19 mouse cellular contexts compared by ENCODE assay signal in the genomic region with DNA sequence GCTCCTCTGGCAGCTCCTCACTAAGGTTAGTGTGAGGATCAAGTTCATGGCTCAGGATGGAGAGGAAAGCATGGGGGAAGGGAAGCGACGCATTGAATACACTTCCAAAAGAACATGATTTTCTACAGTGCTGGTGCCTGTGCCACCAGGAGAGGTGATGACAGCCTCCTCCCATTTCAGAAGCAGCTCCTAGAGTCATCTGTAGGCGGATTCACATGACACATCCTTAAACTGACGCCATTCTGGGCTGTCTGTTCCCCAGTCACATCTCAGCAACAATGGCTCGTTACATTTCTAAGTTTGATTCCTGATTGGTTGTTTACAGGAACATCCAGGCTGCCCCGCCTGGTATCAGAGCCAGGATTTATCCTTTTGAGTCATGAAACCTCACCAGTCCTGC. TPM values are rescaled to one million over a fixed set of nuclear protein-coding genes. Genes with fewer than 3 reads are reported as not detected.
DNase-seq lines count a peak whose midpoint lies in the region; TF ChIP-seq lines count a peak whose summit lies in the region.
"Had no signal": no experiment of that assay in that cellular context is flagged by ENCODE, and none has a peak within 500 bp of the region (broad histone marks: within the 10 kb centered on the region; RNA-seq: fewer than 3 reads in every experiment).

No protein-coding gene starts in this region.

- no peaks in the 10 kb centered on the region for H3K36me3 ChIP-seq in heart, embryonic 10.5 days
- H3K36me3 ChIP-seq: heart, embryonic 15.5 days; hindbrain, embryonic 15.5 days; midbrain, embryonic 12.5 days; stomach, embryonic 15.5 days had no signal

- H3K27ac ChIP-seq in heart, embryonic 10.5 days, result no peak overlapping the region
- peak overlapping the region; percentile 83 for H3K27ac ChIP-seq in left cerebral cortex, adult 2 months
- H3K27ac ChIP-seq in gastrocnemius, adult 2 months, result no peak overlapping the region
- H3K27ac ChIP-seq: heart, embryonic 15.5 days; hindbrain, embryonic 15.5 days; midbrain, embryonic 12.5 days; stomach, embryonic 15.5 days had no signal

- H3K9me3 ChIP-seq in heart, embryonic 10.5 days, result no peaks in the 10 kb centered on the region
- H3K9me3 ChIP-seq: heart, embryonic 15.5 days; hindbrain, embryonic 15.5 days; midbrain, embryonic 12.5 days; stomach, embryonic 15.5 days had no signal

- H3K27me3 ChIP-seq in heart, embryonic 10.5 days (ENCODE audit: insufficient read depth, poor library complexity, severe bottlenecking), result no peaks in the 10 kb centered on the region
- H3K27me3 ChIP-seq: heart, embryonic 15.5 days; hindbrain, embryonic 15.5 days; midbrain, embryonic 12.5 days; stomach, embryonic 15.5 days had no signal

- no peak for TF ChIP-seq CTCF in left cerebral cortex, adult 2 months (IDR thresholded peaks at IDR 0.05)
- TF ChIP-seq CTCF in gastrocnemius, adult 2 months (IDR thresholded peaks at IDR 0.05), result no peak

- intact Hi-C loops in heart, postnatal 10 days (cut with DNase I), result no loop called here
- intact Hi-C loops in left cerebral cortex, postnatal 10 days (cut with DNase I), result no loop called here
- intact Hi-C loops in left cerebral cortex, adult 2 months (cut with DNase I), result loop anchor here (5.0 kb wide), 1 partner anchor 40 kb away; no protein-coding TSS in a partner anchor
- intact Hi-C loops in gastrocnemius, adult 2 months (cut with DNase I), result no loop called here

- H3K4me1 ChIP-seq in heart, embryonic 10.5 days, result peaks cover 3% of the 10 kb centered on the region; the same call in 1 of the 2 replicates
- H3K4me1 ChIP-seq: heart, embryonic 15.5 days; hindbrain, embryonic 15.5 days; midbrain, embryonic 12.5 days; stomach, embryonic 15.5 days had no signal

- DNase-seq in heart, embryonic 10.5 days (ENCODE audit: low spot score), result peak; percentile 77
- DNase-seq in heart, postnatal 10 days, result no peak
- peak; percentile 43 to 66 for DNase-seq in left cerebral cortex, adult 18-20 months (ENCODE audit: low spot score in 2 of 2)
- DNase-seq in left cerebral cortex, postnatal 10 days (ENCODE audit: extremely low spot score in 1 of 2, low spot score in 2 of 2), result no peak
- peak; percentile 37 to 39 for DNase-seq in left cerebral cortex, adult 2 months (ENCODE audit: extremely low spot score in 1 of 2, low spot score in 2 of 2)
- DNase-seq in right cerebral cortex, postnatal 36 days (ENCODE audit: low spot score in 2 of 2), result peak; percentile 56 to 73
- DNase-seq in cerebellum, postnatal 14 days, result no peak
- DNase-seq in gastrocnemius, adult 2 months, result no peak
- DNase-seq: adrenal gland, postnatal 14 days; cerebellum, adult 8-10 months; embryo, embryonic 11 days; gastrocnemius, postnatal 36 days; kidney, postnatal 25 days; lung, postnatal 4 days; spleen, adult 18-20 months had no signal

- H3K4me3 ChIP-seq in heart, embryonic 10.5 days, result 0 out of 2 replicates have a peak overlapping the region, but pooled peaks have one; percentile 8
- no peak overlapping the region for H3K4me3 ChIP-seq in left cerebral cortex, adult 2 months
- H3K4me3 ChIP-seq in gastrocnemius, adult 2 months, result no peak overlapping the region
- H3K4me3 ChIP-seq: heart, embryonic 15.5 days; hindbrain, embryonic 15.5 days; midbrain, embryonic 12.5 days; stomach, embryonic 15.5 days had no signal

- 40% methylated on average over 6 of the region's 6 CpGs for WGBS in heart, embryonic 10.5 days

RNA-seq across cellular contexts. Expression of gene Tyro3, which starts 44.5 kb away (rescaled TPM):
- polyA plus RNA-seq in heart, embryonic 10.5 days (2016; fragmentation: Nextera tagmentation; extraction: Ambion mirVana), result 8.9 and 11.6 TPM in 2 replicates
- total RNA-seq in heart, postnatal 10 days (2021), result 1 to 10 TPM; 5.0 to 6.6 TPM
- 100 to 1,000 TPM; 192 to 195 TPM for total RNA-seq in left cerebral cortex, adult 18-20 months (2021)
- total RNA-seq in left cerebral cortex, postnatal 10 days (2021), result 10 to 100 TPM; 73.3 to 74.1 TPM
- total RNA-seq in left cerebral cortex, adult 2 months (2021), result 100 to 1,000 TPM; 203 to 208 TPM
- under 1 TPM; 0.10 to 0.73 TPM for total RNA-seq in gastrocnemius, adult 2 months (2021)

RNA-seq across cellular contexts. Expression of gene Rpap1, which starts 54.7 kb away (rescaled TPM):
- polyA plus RNA-seq in heart, embryonic 10.5 days (2016; fragmentation: Nextera tagmentation; extraction: Ambion mirVana), result 31.4 and 32.0 TPM in 2 replicates
- 10 to 100 TPM; 13.7 to 14.4 TPM for total RNA-seq in heart, postnatal 10 days (2021)
- total RNA-seq in left cerebral cortex, adult 18-20 months (2021), result 10 to 100 TPM; 17.8 to 20.5 TPM
- 10 to 100 TPM; 15.9 to 17.1 TPM for total RNA-seq in left cerebral cortex, postnatal 10 days (2021)
- 10 to 100 TPM; 18.6 to 19.5 TPM for total RNA-seq in left cerebral cortex, adult 2 months (2021)
- 10 to 100 TPM; 14.4 to 16.7 TPM for total RNA-seq in gastrocnemius, adult 2 months (2021)

RNA-seq across cellular contexts. Expression of gene Mga, which starts 55.0 kb away (rescaled TPM):
- polyA plus RNA-seq in heart, embryonic 10.5 days (2016; fragmentation: Nextera tagmentation; extraction: Ambion mirVana), result 24.2 and 24.6 TPM in 2 replicates
- 10 to 100 TPM; 53.2 to 54.4 TPM for total RNA-seq in heart, postnatal 10 days (2021)
- total RNA-seq in left cerebral cortex, adult 18-20 months (2021), result 10 to 100 TPM; 59.4 to 65.6 TPM
- 10 to 100 TPM; 57.9 to 63.5 TPM for total RNA-seq in left cerebral cortex, postnatal 10 days (2021)
- 10 to 100 TPM; 71.8 to 77.0 TPM for total RNA-seq in left cerebral cortex, adult 2 months (2021)
- 10 to 100 TPM; 32.9 to 38.4 TPM for total RNA-seq in gastrocnemius, adult 2 months (2021)

Comparison
In these comparisons a context has a peak if more than half of its experiments do, and no peak if none do; other contexts are left out.
1. DNase-seq: peak in heart, embryonic 10.5 days (single experiment), left cerebral cortex, adult 18-20 months (2 of 2), left cerebral cortex, adult 2 months (2 of 2) and right cerebral cortex, postnatal 36 days (2 of 2); none in heart, postnatal 10 days (0 of 2), left cerebral cortex, postnatal 10 days (0 of 2), cerebellum, postnatal 14 days (0 of 2) and gastrocnemius, adult 2 months (single experiment).
2. RNA of gene Tyro3, which starts 44.5 kb away (total RNA-seq): 203 to 208 TPM in left cerebral cortex, adult 2 months, 192 to 195 TPM in left cerebral cortex, adult 18-20 months and 73.3 to 74.1 TPM in left cerebral cortex, postnatal 10 days; 5.0 to 6.6 TPM in heart, postnatal 10 days and 0.10 to 0.73 TPM in gastrocnemius, adult 2 months; every median in the first group is over 4 times any median in the second.